Mouse (Mus musculus) yolk sac, embryonic 10.5 days (tissue): Measurements from ENCODE around the gene Gm9046.
A peak's percentile ranks its signal among the peaks of the same experiment; 100 is the strongest.
"Not testable (repeated sequence)": the region's sequence is repeated elsewhere in the genome, so short reads cannot be mapped to it uniquely, and the experiment has no call there.

ENCODE experiments used
- DNase-seq: peaks from one replicate; pipeline ENCODE4 v3.0.0-alpha.2; 2017; ENCODE audit warnings: low spot score

Gm9046 gene

DNA sequence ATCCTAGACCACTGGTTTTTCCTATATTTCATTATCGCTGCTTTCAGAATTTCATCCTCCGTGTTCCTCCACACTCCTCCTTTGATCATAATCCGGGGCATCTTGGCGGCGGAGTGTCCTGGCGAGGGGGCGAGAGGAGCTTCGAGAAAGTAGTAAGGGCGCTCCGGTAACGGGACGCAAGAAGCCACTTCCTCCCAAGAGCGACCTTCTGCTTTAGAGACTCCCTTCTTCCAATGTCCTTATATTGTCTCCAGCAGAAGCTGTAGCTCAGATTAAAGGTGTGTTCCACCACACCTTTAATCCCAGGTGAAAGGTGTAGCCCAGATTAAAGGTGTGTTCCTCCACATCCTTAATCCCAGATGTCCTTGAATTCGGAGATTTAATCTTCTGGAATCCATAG is at the start of gene Gm9046:
TSS of gene Gm9046 (minus strand) at position 101 of the 400 bp plus-strand sequence.
- DNase-seq = not testable (repeated sequence)

DNA sequence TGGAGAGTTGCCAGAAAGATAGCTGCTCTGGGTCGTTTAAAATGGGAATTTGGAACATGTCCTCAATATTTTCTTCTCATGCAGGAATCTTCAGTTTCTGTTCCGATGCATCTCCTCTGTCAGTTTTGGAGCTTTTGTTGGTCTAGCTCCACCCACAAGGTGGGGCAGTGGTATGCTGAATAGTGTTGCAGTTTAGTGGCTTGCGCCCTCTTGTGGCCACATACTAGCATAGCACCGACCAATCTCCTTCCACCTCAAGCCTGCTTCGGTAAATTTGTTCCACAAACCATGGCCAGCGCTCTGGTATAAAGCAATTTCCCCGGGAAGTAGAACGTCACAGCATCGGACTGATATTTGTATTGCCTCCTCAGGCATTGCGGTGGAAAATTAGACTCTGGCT is 27.4 kb upstream of the Gm9046 start:
- peak; percentile 70 for DNase-seq

DNA sequence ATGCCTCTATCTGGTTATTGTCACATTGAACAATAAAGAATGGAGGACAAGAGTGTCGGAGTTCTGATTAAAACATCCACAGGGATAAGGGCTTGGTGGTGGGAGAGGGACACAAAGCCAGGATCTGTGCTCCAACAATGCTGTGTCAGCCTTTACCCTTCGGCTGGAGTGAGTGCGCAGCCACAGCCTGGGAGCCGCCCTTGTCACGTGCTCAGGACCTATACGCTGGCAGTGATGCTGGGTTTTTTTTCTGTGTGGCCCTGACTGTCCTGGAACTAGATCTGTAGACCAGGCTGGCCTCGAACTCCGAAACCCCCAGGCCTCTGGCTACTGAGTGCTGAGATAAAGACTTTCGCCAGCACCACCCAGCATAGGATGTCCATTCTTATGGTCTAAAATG is 26.5 kb upstream of the Gm9046 start:
- no peak for DNase-seq

DNA sequence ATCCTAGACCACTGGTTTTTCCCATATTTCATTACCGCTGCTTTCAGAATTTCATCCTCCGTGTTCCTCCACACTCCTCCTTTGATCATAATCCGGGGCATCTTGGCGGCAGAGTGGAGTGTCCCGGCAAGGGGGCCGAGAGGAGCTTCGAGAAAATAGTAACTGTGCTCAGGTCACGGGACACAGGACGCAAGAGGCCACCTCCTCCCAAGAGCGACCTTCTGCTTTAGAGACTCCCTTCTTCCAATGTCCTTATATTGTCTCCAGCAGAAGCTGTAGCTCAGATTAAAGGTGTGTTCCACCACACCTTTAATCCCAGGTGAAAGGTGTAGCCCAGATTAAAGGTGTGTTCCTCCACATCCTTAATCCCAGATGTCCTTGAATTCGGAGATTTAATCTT is 10.9 kb upstream of the Gm9046 start, which contains the start of gene Gm9049:
TSS of gene Gm9049 (minus strand) at position 101 of the 400 bp plus-strand sequence.
- not testable (repeated sequence) for DNase-seq

DNA sequence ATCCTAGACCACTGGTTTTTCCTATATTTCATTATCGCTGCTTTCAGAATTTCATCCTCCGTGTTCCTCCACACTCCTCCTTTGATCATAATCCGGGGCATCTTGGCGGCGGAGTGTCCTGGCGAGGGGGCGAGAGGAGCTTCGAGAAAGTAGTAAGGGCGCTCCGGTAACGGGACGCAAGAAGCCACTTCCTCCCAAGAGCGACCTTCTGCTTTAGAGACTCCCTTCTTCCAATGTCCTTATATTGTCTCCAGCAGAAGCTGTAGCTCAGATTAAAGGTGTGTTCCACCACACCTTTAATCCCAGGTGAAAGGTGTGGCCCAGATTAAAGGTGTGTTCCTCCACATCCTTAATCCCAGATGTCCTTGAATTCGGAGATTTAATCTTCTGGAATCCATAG is 5.5 kb upstream of the Gm9046 start, which contains the start of gene Gm9048:
TSS of gene Gm9048 (minus strand) at position 101 of the 400 bp plus-strand sequence.
- DNase-seq = not testable (repeated sequence)

DNA sequence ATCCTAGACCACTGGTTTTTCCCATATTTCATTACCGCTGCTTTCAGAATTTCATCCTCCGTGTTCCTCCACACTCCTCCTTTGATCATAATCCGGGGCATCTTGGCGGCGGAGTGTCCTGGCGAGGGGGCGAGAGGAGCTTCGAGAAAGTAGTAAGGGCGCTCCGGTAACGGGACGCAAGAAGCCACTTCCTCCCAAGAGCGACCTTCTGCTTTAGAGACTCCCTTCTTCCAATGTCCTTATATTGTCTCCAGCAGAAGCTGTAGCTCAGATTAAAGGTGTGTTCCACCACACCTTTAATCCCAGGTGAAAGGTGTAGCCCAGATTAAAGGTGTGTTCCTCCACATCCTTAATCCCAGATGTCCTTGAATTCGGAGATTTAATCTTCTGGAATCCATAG is 5.3 kb downstream of the Gm9046 start, which contains the start of gene Gm9045:
TSS of gene Gm9045 (minus strand) at position 101 of the 400 bp plus-strand sequence.
- DNase-seq = not testable (repeated sequence)

DNA sequence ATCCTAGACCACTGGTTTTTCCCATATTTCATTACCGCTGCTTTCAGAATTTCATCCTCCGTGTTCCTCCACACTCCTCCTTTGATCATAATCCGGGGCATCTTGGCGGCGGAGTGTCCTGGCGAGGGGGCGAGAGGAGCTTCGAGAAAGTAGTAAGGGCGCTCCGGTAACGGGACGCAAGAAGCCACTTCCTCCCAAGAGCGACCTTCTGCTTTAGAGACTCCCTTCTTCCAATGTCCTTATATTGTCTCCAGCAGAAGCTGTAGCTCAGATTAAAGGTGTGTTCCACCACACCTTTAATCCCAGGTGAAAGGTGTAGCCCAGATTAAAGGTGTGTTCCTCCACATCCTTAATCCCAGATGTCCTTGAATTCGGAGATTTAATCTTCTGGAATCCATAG is 10.7 kb downstream of the Gm9046 start, which contains the start of gene Gm9044:
TSS of gene Gm9044 (minus strand) at position 101 of the 400 bp plus-strand sequence.
- not testable (repeated sequence) for DNase-seq

DNA sequence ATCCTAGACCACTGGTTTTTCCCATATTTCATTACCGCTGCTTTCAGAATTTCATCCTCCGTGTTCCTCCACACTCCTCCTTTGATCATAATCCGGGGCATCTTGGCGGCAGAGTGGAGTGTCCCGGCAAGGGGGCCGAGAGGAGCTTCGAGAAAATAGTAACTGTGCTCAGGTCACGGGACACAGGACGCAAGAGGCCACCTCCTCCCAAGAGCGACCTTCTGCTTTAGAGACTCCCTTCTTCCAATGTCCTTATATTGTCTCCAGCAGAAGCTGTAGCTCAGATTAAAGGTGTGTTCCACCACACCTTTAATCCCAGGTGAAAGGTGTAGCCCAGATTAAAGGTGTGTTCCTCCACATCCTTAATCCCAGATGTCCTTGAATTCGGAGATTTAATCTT is 16.2 kb downstream of the Gm9046 start, which contains the start of gene Gm9040:
TSS of gene Gm9040 (minus strand) at position 101 of the 400 bp plus-strand sequence.
- DNase-seq = not testable (repeated sequence)

DNA sequence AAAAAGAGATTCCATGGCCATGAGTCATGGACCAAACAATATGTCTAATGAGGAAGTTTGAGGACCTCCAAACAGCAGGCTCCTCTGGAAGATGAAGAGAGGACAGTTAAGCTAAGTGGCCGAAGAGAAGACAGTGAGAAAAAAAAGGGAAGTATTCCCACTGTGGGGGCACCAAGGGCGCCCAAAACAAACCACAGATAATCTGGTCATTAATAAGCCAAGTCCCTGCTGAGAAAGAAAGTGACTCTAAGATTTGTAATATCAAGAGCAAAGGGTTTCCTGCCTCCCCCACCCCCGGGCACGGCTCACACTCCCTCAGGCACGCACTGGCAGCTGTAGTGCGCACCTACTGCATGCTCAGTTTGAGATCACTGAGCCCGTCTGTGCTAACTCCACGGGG is 24.0 kb downstream of the Gm9046 start:
- DNase-seq = no peak

DNA sequence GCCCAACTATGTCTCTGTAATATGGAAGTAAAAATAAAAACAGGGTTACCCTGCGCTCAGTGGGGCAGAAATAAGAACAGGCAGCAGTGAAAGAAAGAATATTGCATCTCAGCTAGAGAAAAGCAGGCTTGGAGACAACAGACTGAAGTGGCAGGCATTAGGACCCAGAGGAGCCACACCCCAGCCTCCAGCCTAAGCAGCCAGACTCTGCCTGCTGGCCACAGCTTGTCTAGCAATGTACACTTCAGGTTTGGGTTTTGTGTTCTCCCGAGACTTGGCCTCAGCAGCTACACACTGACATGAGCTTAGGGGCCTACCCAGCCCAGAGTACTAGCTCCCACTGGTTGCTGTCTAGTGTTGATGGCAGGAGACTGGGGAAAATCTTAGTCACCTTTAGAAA is 40.9 kb downstream of the Gm9046 start:
- DNase-seq = not testable (repeated sequence)

DNA sequence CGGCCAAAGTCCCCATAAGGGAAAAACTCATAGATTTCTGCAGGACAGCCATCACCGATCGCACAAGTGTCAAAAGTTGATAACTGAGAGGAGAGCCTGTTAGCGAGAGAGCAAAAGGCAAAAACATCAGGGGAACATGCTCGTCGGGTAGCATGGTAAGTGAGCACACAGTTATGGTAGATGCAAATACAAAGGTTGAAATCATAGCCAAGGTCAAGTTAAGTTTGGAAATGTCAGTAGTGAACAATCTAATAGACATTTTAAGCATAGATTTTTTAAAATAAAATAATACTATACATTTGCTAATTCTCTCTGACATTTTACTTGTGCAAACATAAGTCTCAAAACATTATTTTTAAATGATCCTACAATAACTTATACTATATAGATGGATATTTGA is 48.1 kb downstream of the Gm9046 start, which contains the start of gene Iltifb:
TSS of gene Iltifb (minus strand) at position 101 of the 400 bp plus-strand sequence.
- DNase-seq = no peak
